Mouse (Mus musculus) lung, embryonic 15.5 days (tissue): ENCODE measurements around the gene Gm49333. TPM values are rescaled to one million over a fixed set of nuclear protein-coding genes. Genes with fewer than 3 reads are reported as not detected.

Experiments used
- ATAC-seq: fragments of 200-750 bp; cut with Nextera tagmentation; 2 replicates; pipeline ENCODE4 v1.8.0; 2017; ENCODE audit warnings: moderate number of reproducible peaks, borderline replicate concordance; ENCODE audit not compliant: low FRiP score, low TSS enrichment; ENCODE audit errors: extremely low read depth
- H3K27ac ChIP-seq: fragments of 300-500 bp; sonication (generic); 2 replicates; pipeline ENCODE4 v1.5.1; 2015; ENCODE audit warnings: moderate library complexity, mild to moderate bottlenecking, inconsistent platforms
- H3K27me3 ChIP-seq: fragments of 300-500 bp; sonication (generic); 2 replicates; pipeline ENCODE4 v1.6.1; 2015; ENCODE audit warnings: inconsistent platforms
- H3K36me3 ChIP-seq: fragments of 300-500 bp; sonication (generic); 2 replicates; pipeline ENCODE4 v1.6.1; 2015; ENCODE audit warnings: inconsistent platforms
- H3K4me1 ChIP-seq: fragments of 300-500 bp; sonication (generic); 2 replicates; pipeline ENCODE4 v1.6.1; 2015; ENCODE audit warnings: inconsistent platforms
- H3K4me2 ChIP-seq: fragments of 300-500 bp; sonication (generic); 2 replicates; pipeline ENCODE4 v1.6.1; 2015; ENCODE audit warnings: inconsistent platforms, mild to moderate bottlenecking, moderate library complexity
- H3K4me3 ChIP-seq: fragments of 300-500 bp; sonication (generic); 2 replicates; pipeline ENCODE4 v1.5.1; 2015; ENCODE audit warnings: mild to moderate bottlenecking, inconsistent platforms
- H3K9ac ChIP-seq: fragments of 300-500 bp; sonication (generic); 2 replicates; pipeline ENCODE4 v1.6.1; 2015; ENCODE audit warnings: inconsistent platforms
- H3K9me3 ChIP-seq: fragments of 300-500 bp; sonication (generic); 2 replicates; pipeline ENCODE4 v1.6.1; 2016; ENCODE audit warnings: inconsistent platforms
- WGBS: fragments of 180-500 bp; shearing (Covaris S2); methylation state at CpG from one replicate; pipeline ENCODE4 v1.1.7; 2015; 5-methylcytosine and 5-hydroxymethylcytosine counted together
- microRNA counts: library from miRNA; unstranded; fragments of <30 nt; microRNA quantifications from one replicate; lab custom pipeline; 2016
- microRNA-seq: library from miRNA; unstranded; fragments of <30 nt; microRNA quantifications from one replicate; pipeline ENCODE4, GENCODE M21; 2016
- polyA plus RNA-seq: library from polyadenylated mRNA; unstranded; fragments of >200 nt; fragmentation: Nextera tagmentation; extraction: Ambion mirVana; gene quantifications from 2 replicates; pipeline ENCODE4 v1.2.1, GENCODE M21; 2015

The Gm49333 gene
- polyA plus RNA-seq, 1 experiment from 2014 or later = not detected

DNA sequence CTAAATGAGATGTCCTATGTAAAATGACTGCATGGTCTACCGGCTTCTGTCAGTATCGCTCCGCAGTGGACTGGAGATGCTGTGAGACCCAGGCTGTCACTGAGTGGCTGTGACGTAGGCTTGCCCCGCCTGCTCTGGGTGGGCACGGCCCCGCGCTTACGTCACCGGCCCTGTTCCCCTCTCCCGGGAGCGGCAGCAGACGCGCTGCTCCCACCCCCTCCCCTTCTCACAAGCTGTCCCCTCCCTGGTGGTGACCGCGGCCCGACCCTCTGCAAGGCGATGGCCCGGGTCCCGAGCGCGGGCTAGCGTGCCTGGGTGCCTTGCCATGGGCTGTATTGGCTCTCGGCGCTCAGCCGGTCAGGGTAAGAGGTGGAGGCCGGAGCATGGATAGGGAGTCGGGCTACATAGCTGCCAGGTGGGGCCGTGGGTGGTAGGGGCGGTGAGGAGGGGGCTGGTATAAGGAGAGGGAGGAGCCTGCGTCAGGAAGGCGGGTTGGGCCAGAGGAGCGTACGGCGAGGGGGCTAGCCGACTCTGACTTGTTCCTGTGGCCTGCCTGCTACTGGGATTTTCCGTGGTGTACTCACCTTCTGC lies 81.8 kb downstream of the Gm49333 start, which contains the start of gene Fam131a:
Gene Fam131a (plus strand): TSS at position 131 of the 591 bp plus-strand sequence.
- under 1% methylated on average over 35 of the region's 37 CpGs for WGBS
- peaks cover 36% of the 10 kb centered on the region for H3K4me1 ChIP-seq
- H3K4me3 ChIP-seq = peak within 1 kb of the TSS; percentile 67
- H3K9ac ChIP-seq = peak within 1 kb of the TSS; percentile 70
- H3K4me2 ChIP-seq = peak within 1 kb of the TSS; percentile 95
- H3K27me3 ChIP-seq = no peaks in the 10 kb centered on the region
- ATAC-seq = peak; percentile 93
- H3K36me3 ChIP-seq = peaks cover 38% of the 10 kb centered on the region
- H3K27ac ChIP-seq = peak within 1 kb of the TSS; percentile 85
- no peaks in the 10 kb centered on the region for H3K9me3 ChIP-seq

DNA sequence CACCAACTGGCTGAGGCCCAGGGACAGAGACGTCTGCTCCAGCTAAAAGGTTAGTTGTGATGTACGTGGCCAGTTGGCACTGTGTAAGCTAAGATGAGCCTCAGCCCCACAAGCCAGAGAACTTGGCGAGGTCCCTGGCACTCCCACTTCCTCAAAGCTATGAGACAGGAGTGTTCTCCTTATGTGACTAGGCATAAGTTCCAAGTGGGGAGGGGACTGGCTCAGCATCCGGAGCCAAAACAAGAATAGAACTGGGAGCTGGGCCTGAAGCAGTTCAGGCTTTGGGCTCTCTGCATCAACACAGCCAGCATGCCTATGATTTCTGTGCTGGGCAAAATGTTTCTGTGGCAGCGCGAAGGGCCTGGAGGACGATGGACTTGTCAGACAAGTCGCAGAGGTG lies 83.4 kb downstream of the Gm49333 start:
- no peaks in the 10 kb centered on the region for H3K9me3 ChIP-seq
- no peak overlapping the region; the same call in 1 of the 2 replicates for H3K4me3 ChIP-seq
- ATAC-seq = no peak
- H3K27me3 ChIP-seq = no peaks in the 10 kb centered on the region
- H3K9ac ChIP-seq = no peak overlapping the region
- peaks cover 36% of the 10 kb centered on the region for H3K4me1 ChIP-seq
- peak overlapping the region; percentile 26; the same call in 1 of the 2 replicates for H3K27ac ChIP-seq
- whole genome bisulfite sequencing = 67% methylated on average over 8 of the region's 8 CpGs
- H3K36me3 ChIP-seq = peaks cover 23% of the 10 kb centered on the region
- H3K4me2 ChIP-seq = peak overlapping the region; percentile 53; the same call in 1 of the 2 replicates

MicroRNAs encoded within 50 kb of the gene (microRNA counts, 519-probe panel; counts per million panel counts)
- 2,373 counts per million, percentile 40 among the panel's probes with 10 or more counts for microRNA mmu-miR-1224 (lab: Ali Mortazavi, UCI)

Small RNAs within 50 kb of the gene (microRNA-seq; reads per million reads assigned to microRNA genes)
- gene Mir1224 = 0.93 reads per million

Other genes with a start within 250 kb of the Gm49333 start
- gene Abcc5, start 185.2 kb upstream of the Gm49333 start, polyA plus RNA-seq = 54.9 and 67.1 TPM in 2 replicates
- gene Eif2b5, start 112.8 kb upstream of the Gm49333 start, polyA plus RNA-seq = 106 TPM in 2 replicates
- gene Dvl3, start 94.6 kb upstream of the Gm49333 start, polyA plus RNA-seq = 17.4 and 21.7 TPM in 2 replicates
- 615 and 636 TPM in 2 replicates for gene Ap2m1, start 76.1 kb upstream of the Gm49333 start, polyA plus RNA-seq
- gene Abcf3, start 63.0 kb upstream of the Gm49333 start, polyA plus RNA-seq = 53.0 and 57.9 TPM in 2 replicates
- 0.39 and 0.94 TPM in 2 replicates for gene Vwa5b2, start 22.1 kb upstream of the Gm49333 start, polyA plus RNA-seq
- gene Eef1akmt4, start within 50 bp of the Gm49333 start, polyA plus RNA-seq = 28.4 and 29.0 TPM in 2 replicates
- 32.8 and 34.4 TPM in 2 replicates for gene Alg3, start 125 bp downstream of the Gm49333 start, polyA plus RNA-seq
- gene Camk2n2, start 9.7 kb downstream of the Gm49333 start, polyA plus RNA-seq = 0.93 and 1.1 TPM in 2 replicates
- gene Ece2, start 18.2 kb downstream of the Gm49333 start, polyA plus RNA-seq = 2.4 and 3.2 TPM in 2 replicates
- gene Psmd2, start 40.0 kb downstream of the Gm49333 start, polyA plus RNA-seq = 331 and 341 TPM in 2 replicates
- 170 and 177 TPM in 2 replicates for gene Eif4g1, start 56.7 kb downstream of the Gm49333 start, polyA plus RNA-seq
- gene Fam131a, start 81.6 kb downstream of the Gm49333 start, polyA plus RNA-seq = 4.9 and 6.3 TPM in 2 replicates
- 86.6 and 101 TPM in 2 replicates for gene Polr2h, start 106.1 kb downstream of the Gm49333 start, polyA plus RNA-seq
- 7.2 and 8.6 TPM in 2 replicates for gene Clcn2, start 106.1 kb downstream of the Gm49333 start, polyA plus RNA-seq
- 3.8 and 4.1 TPM in 2 replicates for gene Chrd, start 121.5 kb downstream of the Gm49333 start, polyA plus RNA-seq
- gene Thpo, start 122.9 kb downstream of the Gm49333 start, polyA plus RNA-seq = 0.51 and 0.68 TPM in 2 replicates